Mouse (Mus musculus): Measurements from ENCODE around the gene Ube2e3.

- TF ChIP-seq GATA1 (IDR thresholded peaks at IDR 0.05; ENCODE audit: borderline replicate concordance, low read length): no peak
- TF ChIP-seq FLI1 (IDR thresholded peaks at IDR 0.05; ENCODE audit: low read length): no peak
Measured at GRCm38 (mm10) chr2:78928080-78928479, 60.2 kb downstream of the Ube2e3 start.

Data from megakaryocyte, embryonic 14.5 days (primary cell).